Mouse (Mus musculus): Measurements from ENCODE around the gene Olfr15. TPM values are rescaled to one million over a fixed set of nuclear protein-coding genes. Genes with fewer than 3 reads are reported as not detected.
"Not testable (repeated sequence)": the region's sequence is repeated elsewhere in the genome, so short reads cannot be mapped to it uniquely, and the experiment has no call there.

Olfr15 gene
- total and polyA plus RNA-seq, 3 experiments: 0.11 TPM; not detected in 2

- H3K4me1 ChIP-seq (ENCODE audit: insufficient read depth, low read depth, low read length): peaks cover 23% of the 10 kb centered on the region
- peak overlapping the region; percentile 92; the same call in 1 of the 2 replicates for H3K4me3 ChIP-seq (ENCODE audit: low read depth, low read length)
- no peak for ATAC-seq (ENCODE audit: extremely low read depth, insufficient number of reproducible peaks, low FRiP score, poor library complexity, severe bottlenecking)
- TF ChIP-seq POLR2AphosphoS5 (IDR thresholded peaks at IDR 0.05; ENCODE audit: insufficient replicate concordance, low read depth, low read length): no peak
- no peak for TF ChIP-seq GATA1 (IDR thresholded peaks at IDR 0.05; ENCODE audit: borderline replicate concordance, low read length)
- TF ChIP-seq CTCF (IDR thresholded peaks at IDR 0.05; ENCODE audit: low read depth, low read length): no peak
- no peak for TF ChIP-seq TAL1 (conservative IDR thresholded peaks at IDR 0.05; ENCODE audit: low read depth, low read length)
- TF ChIP-seq GATA2 (IDR thresholded peaks at IDR 0.05; ENCODE audit: borderline replicate concordance, low read depth, low read length): no peak
- H3K27me3 ChIP-seq (ENCODE audit: insufficient read depth, low read length): peaks cover 4% of the 10 kb centered on the region; the same call in 1 of the 2 replicates
- no peak for DNase-seq (ENCODE audit: low spot score)
- H3K36me3 ChIP-seq (replicated peaks): no peaks in the 10 kb centered on the region
- no peaks in the 10 kb centered on the region for H3K9me3 ChIP-seq (replicated peaks)
Observed at GRCm38 (mm10) chr16:3847871-3848270, 17.2 kb downstream of the Olfr15 start.

- no peak for ATAC-seq (ENCODE audit: extremely low read depth, insufficient number of reproducible peaks, low FRiP score, poor library complexity, severe bottlenecking)
- Histone ChIP-seq H3K36me3 (replicated peaks) (no peaks in the 10 kb centered on the region), H3K9me3 (replicated peaks) (no peaks in the 10 kb centered on the region), H3K4me1 (ENCODE audit: insufficient read depth, low read depth, low read length) (peaks cover 19% of the 10 kb centered on the region), H3K4me3 (ENCODE audit: low read depth, low read length) (no peak overlapping the region), H3K27me3 (ENCODE audit: insufficient read depth, low read length) (0 out of 2 replicates have a peak, but pooled peaks cover 3% of the 10 kb centered on the region)
- DNase-seq (ENCODE audit: low spot score): no peak
- no peak for TF ChIP-seq GATA1 (IDR thresholded peaks at IDR 0.05; ENCODE audit: borderline replicate concordance, low read length)
- no peak for TF ChIP-seq CTCF (IDR thresholded peaks at IDR 0.05; ENCODE audit: low read depth, low read length)
- TF ChIP-seq TAL1 (conservative IDR thresholded peaks at IDR 0.05; ENCODE audit: low read depth, low read length): no peak
- TF ChIP-seq GATA2 (IDR thresholded peaks at IDR 0.05; ENCODE audit: borderline replicate concordance, low read depth, low read length): no peak
- no peak for TF ChIP-seq POLR2AphosphoS5 (IDR thresholded peaks at IDR 0.05; ENCODE audit: insufficient replicate concordance, low read depth, low read length)
Observed at GRCm38 (mm10) chr16:3848416-3848815, 17.7 kb downstream of the Olfr15 start.

- not testable (repeated sequence) for H3K9me3 ChIP-seq (replicated peaks); ATAC-seq (ENCODE audit: extremely low read depth, insufficient number of reproducible peaks, low FRiP score, poor library complexity, severe bottlenecking); DNase-seq (ENCODE audit: low spot score); H3K4me3 ChIP-seq (ENCODE audit: low read depth, low read length); H3K36me3 ChIP-seq (replicated peaks); H3K27me3 ChIP-seq (ENCODE audit: insufficient read depth, low read length)
- H3K4me1 ChIP-seq (ENCODE audit: insufficient read depth, low read depth, low read length): peaks cover 19% of the 10 kb centered on the region
Observed at GRCm38 (mm10) chr16:3851301-3851700, 20.6 kb downstream of the Olfr15 start.

GRCm38 (mm10) chr16:3852586-3852985 lies 21.9 kb downstream of the Olfr15 start:
- no peak for TF ChIP-seq POLR2AphosphoS5 (IDR thresholded peaks at IDR 0.05; ENCODE audit: insufficient replicate concordance, low read depth, low read length)
- no peak for TF ChIP-seq TAL1 (conservative IDR thresholded peaks at IDR 0.05; ENCODE audit: low read depth, low read length)
- TF ChIP-seq GATA1 (IDR thresholded peaks at IDR 0.05; ENCODE audit: borderline replicate concordance, low read length): no peak
- TF ChIP-seq CTCF (IDR thresholded peaks at IDR 0.05; ENCODE audit: low read depth, low read length): no peak
- no peak for TF ChIP-seq GATA2 (IDR thresholded peaks at IDR 0.05; ENCODE audit: borderline replicate concordance, low read depth, low read length)
- Histone ChIP-seq H3K4me3 (ENCODE audit: low read depth, low read length) (no peak overlapping the region), H3K36me3 (replicated peaks) (peaks cover 6% of the 10 kb centered on the region), H3K4me1 (ENCODE audit: insufficient read depth, low read depth, low read length) (peaks cover 6% of the 10 kb centered on the region), H3K27me3 (ENCODE audit: insufficient read depth, low read length) (no peaks in the 10 kb centered on the region), H3K9me3 (replicated peaks) (no peaks in the 10 kb centered on the region)
- ATAC-seq (ENCODE audit: extremely low read depth, insufficient number of reproducible peaks, low FRiP score, poor library complexity, severe bottlenecking) (no peak), DNase-seq (ENCODE audit: low spot score) (no peak)

- H3K4me1 ChIP-seq (ENCODE audit: insufficient read depth, low read depth, low read length): no peaks in the 10 kb centered on the region; the same call in 1 of the 2 replicates
- TF ChIP-seq POLR2AphosphoS5 (IDR thresholded peaks at IDR 0.05; ENCODE audit: insufficient replicate concordance, low read depth, low read length): no peak
- TF ChIP-seq GATA1 (IDR thresholded peaks at IDR 0.05; ENCODE audit: borderline replicate concordance, low read length): no peak
- TF ChIP-seq CTCF (IDR thresholded peaks at IDR 0.05; ENCODE audit: low read depth, low read length): no peak
- TF ChIP-seq TAL1 (conservative IDR thresholded peaks at IDR 0.05; ENCODE audit: low read depth, low read length): no peak
- TF ChIP-seq GATA2 (IDR thresholded peaks at IDR 0.05; ENCODE audit: borderline replicate concordance, low read depth, low read length): no peak
Observed at GRCm38 (mm10) chr16:3854437-3855182, 23.9 kb downstream of the Olfr15 start.

GRCm38 (mm10) chr16:3855776-3856175 lies 25.1 kb downstream of the Olfr15 start:
- no peak for TF ChIP-seq TAL1 (conservative IDR thresholded peaks at IDR 0.05; ENCODE audit: low read depth, low read length)
- no peak for TF ChIP-seq CTCF (IDR thresholded peaks at IDR 0.05; ENCODE audit: low read depth, low read length)
- TF ChIP-seq POLR2AphosphoS5 (IDR thresholded peaks at IDR 0.05; ENCODE audit: insufficient replicate concordance, low read depth, low read length): no peak
- no peak for TF ChIP-seq GATA1 (IDR thresholded peaks at IDR 0.05; ENCODE audit: borderline replicate concordance, low read length)
- no peaks in the 10 kb centered on the region; the same call in 1 of the 2 replicates for H3K4me1 ChIP-seq (ENCODE audit: insufficient read depth, low read depth, low read length)
- no peak overlapping the region for H3K4me3 ChIP-seq (ENCODE audit: low read depth, low read length)
- no peaks in the 10 kb centered on the region for H3K27me3 ChIP-seq (ENCODE audit: insufficient read depth, low read length)
- no peak for ATAC-seq (ENCODE audit: extremely low read depth, insufficient number of reproducible peaks, low FRiP score, poor library complexity, severe bottlenecking)
- H3K9me3 ChIP-seq (replicated peaks): no peaks in the 10 kb centered on the region
- no peak for DNase-seq (ENCODE audit: low spot score)
- peaks cover 10% of the 10 kb centered on the region for H3K36me3 ChIP-seq (replicated peaks)

More at GRCm38 (mm10) chr16:3854437-3855182, 23.9 kb downstream of the Olfr15 start:
- Histone ChIP-seq H3K4me3 (ENCODE audit: low read depth, low read length) (no peak overlapping the region), H3K36me3 (replicated peaks) (peaks cover 6% of the 10 kb centered on the region), H3K27me3 (ENCODE audit: insufficient read depth, low read length) (no peaks in the 10 kb centered on the region), H3K9me3 (replicated peaks) (no peaks in the 10 kb centered on the region)
- ATAC-seq (ENCODE audit: extremely low read depth, insufficient number of reproducible peaks, low FRiP score, poor library complexity, severe bottlenecking): no peak
- DNase-seq (ENCODE audit: low spot score): no peak

Measured in G1E (cell line).